In the genomic region with DNA sequence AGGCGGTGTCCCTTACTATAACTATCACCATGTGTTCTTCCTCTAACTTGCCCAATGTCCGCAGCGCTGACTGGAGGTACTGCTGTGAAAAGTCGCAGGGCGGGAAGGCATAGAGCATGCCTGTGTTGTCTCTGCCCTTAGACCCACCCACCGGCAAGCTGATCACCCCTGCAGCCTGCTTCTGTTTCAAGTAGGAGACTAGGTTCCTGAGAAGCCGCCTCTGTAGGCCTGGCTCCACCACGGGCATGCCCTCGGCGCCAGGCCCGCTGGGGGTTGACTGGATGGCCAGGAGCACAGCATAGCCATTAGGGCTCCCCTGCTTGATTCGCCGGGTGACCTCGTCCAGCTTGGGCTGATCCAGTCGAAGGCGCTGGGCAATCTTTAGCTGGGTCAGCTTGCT, we compare ENCODE assay signal across 9 mouse cellular contexts. TPM values are rescaled to one million over a fixed set of nuclear protein-coding genes. Genes with fewer than 3 reads are reported as not detected.
DNase-seq lines count a peak whose midpoint lies in the region; ATAC-seq and TF ChIP-seq lines count a peak whose summit lies in the region.
"Had no signal": no experiment of that assay in that cellular context is flagged by ENCODE, and none has a peak within 500 bp of the region (broad histone marks: within the 10 kb centered on the region; RNA-seq: fewer than 3 reads in every experiment).

No protein-coding gene starts in this region.

- H3K4me3 ChIP-seq in hindbrain, postnatal 0 days (ENCODE audit: low read length), result peak overlapping the region; percentile 73

- DNase-seq in gastrocnemius, postnatal 10 days, result peak; percentile 15
- no peak for DNase-seq in gastrocnemius, postnatal 25 days
- DNase-seq in thymus, postnatal 4 days, result peak; percentile 38
- no peak for DNase-seq in thymus, adult 18-20 months
- DNase-seq in hindbrain, postnatal 0 days (ENCODE audit: low spot score), result no peak
- DNase-seq in naive thymus-derived CD4-positive, alpha-beta T cell, adult 2 months (ENCODE audit: low read depth), result peak; percentile 21
- no peak for DNase-seq in urinary bladder, adult 2 months (ENCODE audit: low spot score)

- ATAC-seq in hindbrain, postnatal 0 days, result no peak
- no peak for ATAC-seq in erythroid progenitor cell, adult 5-6 weeks (replicated peaks; ENCODE audit: low FRiP score, poor library complexity, severe bottlenecking)

- peak overlapping the region; percentile 93 for H3K4me2 ChIP-seq in hindbrain, postnatal 0 days (ENCODE audit: low read depth, low read length)

- H3K9ac ChIP-seq in hindbrain, postnatal 0 days (replicated peaks; ENCODE audit: low read length), result peak overlapping the region; percentile 92; the same call in 1 of the 2 replicates

- no peak for TF ChIP-seq CTCF in hindbrain, postnatal 0 days (IDR thresholded peaks at IDR 0.05; ENCODE audit: low read depth)

- H3K27me3 ChIP-seq in hindbrain, postnatal 0 days (ENCODE audit: insufficient read depth, low read length), result no peaks in the 10 kb centered on the region

- no peak overlapping the region for H3K27ac ChIP-seq in hindbrain, postnatal 0 days
- H3K27ac ChIP-seq: macrophage had no signal

- H3K36me3 ChIP-seq in hindbrain, postnatal 0 days (ENCODE audit: insufficient read depth, low read length), result peaks cover 36% of the 10 kb centered on the region; the same call in 1 of the 2 replicates

- H3K9me3 ChIP-seq in hindbrain, postnatal 0 days (ENCODE audit: low read length), result no peaks in the 10 kb centered on the region

- peaks cover 19% of the 10 kb centered on the region for H3K4me1 ChIP-seq in hindbrain, postnatal 0 days (ENCODE audit: insufficient read depth, low read length)

- 22% methylated on average over 16 of the region's 16 CpGs for WGBS in hindbrain, postnatal 0 days

RNA-seq across cellular contexts. Expression of gene Rbm15b, which starts 2.9 kb away (rescaled TPM):
- total RNA-seq in gastrocnemius, postnatal 10 days (2021), result 10 to 100 TPM; 12.1 to 14.9 TPM
- 1 to 10 TPM; 6.2 to 6.3 TPM for total RNA-seq in gastrocnemius, postnatal 25 days (2021)
- 74.0 and 86.2 TPM in 2 replicates for total RNA-seq in hindbrain, postnatal 0 days (2014; rRNA removed)
- 9.3 and 10.1 TPM in 2 replicates for polyA plus RNA-seq in hindbrain, postnatal 0 days (2015; fragmentation: Nextera tagmentation; extraction: Ambion mirVana)
- total RNA-seq in erythroid progenitor cell, adult 5-6 weeks (2015; ENCODE audit: low replicate concordance), result 18.4 TPM in 2 replicates
- total RNA-seq in erythroid progenitor cell, adult 5-6 weeks (2017; ENCODE audit: low replicate concordance), result 18.2 and 21.9 TPM in 2 replicates
- polyA plus RNA-seq in urinary bladder, adult 2 months (2012; rRNA removed), result 8.9 and 11.6 TPM in 2 replicates

RNA-seq across cellular contexts. Expression of gene Manf, which starts 7.5 kb away (rescaled TPM):
- 10 to 100 TPM; 54.1 to 64.3 TPM for total RNA-seq in gastrocnemius, postnatal 10 days (2021)
- 10 to 100 TPM; 54.3 to 55.0 TPM for total RNA-seq in gastrocnemius, postnatal 25 days (2021)
- total RNA-seq in hindbrain, postnatal 0 days (2014; rRNA removed), result 29.4 and 29.7 TPM in 2 replicates
- polyA plus RNA-seq in hindbrain, postnatal 0 days (2015; fragmentation: Nextera tagmentation; extraction: Ambion mirVana), result 119 and 122 TPM in 2 replicates
- total RNA-seq in erythroid progenitor cell, adult 5-6 weeks (2015; ENCODE audit: low replicate concordance), result 275 and 310 TPM in 2 replicates
- 164 and 219 TPM in 2 replicates for total RNA-seq in erythroid progenitor cell, adult 5-6 weeks (2017; ENCODE audit: low replicate concordance)
- 80.0 and 94.3 TPM in 2 replicates for polyA plus RNA-seq in urinary bladder, adult 2 months (2012; rRNA removed)

Comparison
In these comparisons a context has a peak if more than half of its experiments do, and no peak if none do; other contexts are left out.
1. DNase-seq: peak in gastrocnemius, postnatal 10 days (single experiment), thymus, postnatal 4 days (single experiment) and naive thymus-derived CD4-positive, alpha-beta T cell, adult 2 months (single experiment); none in gastrocnemius, postnatal 25 days (single experiment), thymus, adult 18-20 months (0 of 2), hindbrain, postnatal 0 days (single experiment) and urinary bladder, adult 2 months (single experiment).